Mouse (Mus musculus): Measurements from ENCODE around the gene Sprr2a3. TPM values are rescaled to one million over a fixed set of nuclear protein-coding genes. Genes with fewer than 3 reads are reported as not detected.

Sprr2a3 gene
- total and polyA plus RNA-seq, 3 experiments, result not detected

DNA sequence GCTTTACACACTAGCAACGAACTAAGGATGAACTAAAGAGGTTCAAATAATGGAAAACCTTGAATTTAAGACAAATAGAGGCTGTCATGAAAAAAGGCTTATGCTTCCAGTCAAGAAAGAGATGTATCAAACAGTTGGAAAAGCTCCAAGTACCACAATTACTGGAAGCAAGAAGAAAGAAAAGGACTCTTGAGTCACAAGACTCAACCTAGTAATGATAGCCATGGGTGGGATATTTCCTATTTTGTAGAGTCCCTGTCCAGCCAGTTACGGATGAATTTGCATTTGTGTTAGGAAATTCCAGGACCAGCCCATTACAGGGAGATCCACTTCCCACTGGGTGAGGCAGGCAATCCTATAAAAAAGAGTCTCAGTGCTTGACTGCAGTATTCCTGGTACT is 31.1 kb downstream of the Sprr2a3 start, which contains the start of gene Sprr2b:
Gene Sprr2b, plus strand, starts transcription at position 301 of the 400 bp plus-strand sequence.
- H3K9ac ChIP-seq (ENCODE audit: control insufficient read depth, low read depth, low read length, poor library complexity, severe bottlenecking), result no peak within 1 kb of the TSS
- no peaks in the 10 kb centered on the region for H3K36me3 ChIP-seq (ENCODE audit: control insufficient read depth in 1 of 2, insufficient read depth in 2 of 2, low read length in 2 of 2)
- DNase-seq (ENCODE audit: low read depth, low spot score), result no peak
- no peak within 1 kb of the TSS for H3K27ac ChIP-seq (ENCODE audit: control insufficient read depth, low read depth, low read length)
- no peaks in the 10 kb centered on the region for H3K79me2 ChIP-seq (ENCODE audit: control insufficient read depth, insufficient read depth, low read length, poor library complexity)
- H3K4me3 ChIP-seq (ENCODE audit: control insufficient read depth in 1 of 2, insufficient read depth in 1 of 2, low read depth in 2 of 2, low read length in 2 of 2), result no peak within 1 kb of the TSS
- TF ChIP-seq CHD2 (IDR thresholded peaks at IDR 0.05; ENCODE audit: low read length) (no peak), SIN3A (IDR thresholded peaks at IDR 0.05; ENCODE audit: low read length) (no peak), TBP (IDR thresholded peaks at IDR 0.05; ENCODE audit: low read depth, low read length) (no peak), CTCF (IDR thresholded peaks at IDR 0.05 in 2 of 3, conservative IDR thresholded peaks at IDR 0.05 in 1 of 3; ENCODE audit: control insufficient read depth in 1 of 3, insufficient read depth in 1 of 3, low read depth in 2 of 3, low read length in 3 of 3, poor library complexity in 1 of 3, severe bottlenecking in 1 of 3) (no peak), ZMIZ1 (IDR thresholded peaks at IDR 0.05; ENCODE audit: low read depth, low read length) (no peak), POLR2A (IDR thresholded peaks at IDR 0.05; ENCODE audit: control insufficient read depth in 1 of 2, insufficient read depth in 1 of 2, low read depth in 1 of 2, low read length in 2 of 2, poor library complexity in 1 of 2) (no peak), RAD21 (IDR thresholded peaks at IDR 0.05; ENCODE audit: low read depth, low read length) (no peak)
- no peaks in the 10 kb centered on the region for H3K4me1 ChIP-seq (ENCODE audit: control insufficient read depth in 1 of 2, insufficient read depth in 2 of 2, low read length in 2 of 2)
- H3K9me3 ChIP-seq (replicated peaks; ENCODE audit: insufficient read depth, low read length), result no peaks in the 10 kb centered on the region
- H3K27me3 ChIP-seq (ENCODE audit: control insufficient read depth in 1 of 2, insufficient read depth in 2 of 2, low read length in 2 of 2), result no peaks in the 10 kb centered on the region

GRCm38 (mm10) chr3:92317384-92317783 is 32.2 kb downstream of the Sprr2a3 start:
- H3K4me1 ChIP-seq (ENCODE audit: control insufficient read depth in 1 of 2, insufficient read depth in 2 of 2, low read length in 2 of 2), result no peaks in the 10 kb centered on the region
- no peaks in the 10 kb centered on the region for H3K27me3 ChIP-seq (ENCODE audit: control insufficient read depth in 1 of 2, insufficient read depth in 2 of 2, low read length in 2 of 2)
- no peak for DNase-seq (ENCODE audit: low read depth, low spot score)
- H3K36me3 ChIP-seq (ENCODE audit: control insufficient read depth in 1 of 2, insufficient read depth in 2 of 2, low read length in 2 of 2), result no peaks in the 10 kb centered on the region
- no peaks in the 10 kb centered on the region for H3K79me2 ChIP-seq (ENCODE audit: control insufficient read depth, insufficient read depth, low read length, poor library complexity)
- H3K4me3 ChIP-seq (ENCODE audit: control insufficient read depth in 1 of 2, insufficient read depth in 1 of 2, low read depth in 2 of 2, low read length in 2 of 2), result no peak overlapping the region
- no peak overlapping the region for H3K9ac ChIP-seq (ENCODE audit: control insufficient read depth, low read depth, low read length, poor library complexity, severe bottlenecking)
- no peak overlapping the region for H3K27ac ChIP-seq (ENCODE audit: control insufficient read depth, low read depth, low read length)
- no peaks in the 10 kb centered on the region for H3K9me3 ChIP-seq (replicated peaks; ENCODE audit: insufficient read depth, low read length)
- no peak for TF ChIP-seq USF1 (IDR thresholded peaks at IDR 0.05; ENCODE audit: low read depth, low read length)
- TF ChIP-seq TAL1 (IDR thresholded peaks at IDR 0.05; ENCODE audit: low read length), result no peak
- no peak for TF ChIP-seq ZNF384 (IDR thresholded peaks at IDR 0.05; ENCODE audit: low read depth, low read length)
- TF ChIP-seq TBP (IDR thresholded peaks at IDR 0.05; ENCODE audit: low read depth, low read length), result no peak
- TF ChIP-seq MAFK (IDR thresholded peaks at IDR 0.05; ENCODE audit: borderline replicate concordance, low read depth, low read length), result no peak
- TF ChIP-seq EP300 (IDR thresholded peaks at IDR 0.05; ENCODE audit: low read depth in 1 of 2, low read length in 2 of 2), result no peak
- no peak for TF ChIP-seq POLR2AphosphoS5 (IDR thresholded peaks at IDR 0.05; ENCODE audit: borderline replicate concordance, low read depth, low read length)
- no peak for TF ChIP-seq UBTF (IDR thresholded peaks at IDR 0.05; ENCODE audit: borderline replicate concordance, insufficient read depth, low read depth, low read length)
- no peak for TF ChIP-seq ZC3H11A (IDR thresholded peaks at IDR 0.05; ENCODE audit: low read depth, low read length)
- TF ChIP-seq RAD21 (IDR thresholded peaks at IDR 0.05; ENCODE audit: low read depth, low read length), result no peak
- no peak for TF ChIP-seq NELFE (IDR thresholded peaks at IDR 0.05; ENCODE audit: low read depth, low read length)
- no peak for TF ChIP-seq GABPA (IDR thresholded peaks at IDR 0.05; ENCODE audit: low read depth, low read length)
- no peak for TF ChIP-seq E2F4 (IDR thresholded peaks at IDR 0.05; ENCODE audit: borderline replicate concordance, low read depth, low read length)
